Mouse (Mus musculus): ENCODE measurements around the gene H2al1h.
A peak's percentile ranks its signal among the peaks of the same experiment; 100 is the strongest.
"Not testable (repeated sequence)": the region's sequence is repeated elsewhere in the genome, so short reads cannot be mapped to it uniquely, and the experiment has no call there.

The H2al1h gene

DNA sequence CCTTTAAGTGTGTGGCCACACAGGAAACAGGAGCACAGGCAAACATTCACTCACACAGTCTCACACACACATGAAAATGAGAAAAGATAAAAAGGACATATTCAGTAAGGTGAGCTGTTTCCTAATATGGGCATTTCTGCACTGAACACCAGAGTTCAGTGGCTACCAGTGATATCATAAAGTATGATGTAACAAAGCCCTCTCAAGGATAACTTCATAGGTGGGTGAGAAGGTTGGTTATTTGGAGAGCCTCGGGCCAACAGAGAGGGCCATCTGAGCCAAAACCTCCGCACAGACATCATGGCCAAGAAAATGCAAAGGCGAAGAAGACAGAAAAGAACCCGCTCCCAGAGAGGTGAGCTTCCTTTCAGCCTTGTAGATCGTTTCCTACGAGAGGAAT, at the start of gene H2al1h:
Gene H2al1h (plus strand): TSS at position 301 of the 400 bp plus-strand sequence.
- DNase-seq (ENCODE audit: low spot score), result not testable (repeated sequence)

- no peak for DNase-seq (ENCODE audit: low spot score)
These were observed 48.1 kb upstream of the H2al1h start for GRCm38 (mm10) chrX:11273190-11273589.

GRCm38 (mm10) chrX:11277083-11277482, 44.2 kb upstream of the H2al1h start:
- no peak for DNase-seq (ENCODE audit: low spot score)

- no peak for DNase-seq (ENCODE audit: low spot score)
These were observed 40.6 kb upstream of the H2al1h start for GRCm38 (mm10) chrX:11280741-11281140.

GRCm38 (mm10) chrX:11288306-11288882, 32.9 kb upstream of the H2al1h start:
- no peak for DNase-seq (ENCODE audit: low spot score)

- no peak for DNase-seq (ENCODE audit: low spot score)
These were observed 32.0 kb upstream of the H2al1h start for GRCm38 (mm10) chrX:11289244-11289643.

DNA sequence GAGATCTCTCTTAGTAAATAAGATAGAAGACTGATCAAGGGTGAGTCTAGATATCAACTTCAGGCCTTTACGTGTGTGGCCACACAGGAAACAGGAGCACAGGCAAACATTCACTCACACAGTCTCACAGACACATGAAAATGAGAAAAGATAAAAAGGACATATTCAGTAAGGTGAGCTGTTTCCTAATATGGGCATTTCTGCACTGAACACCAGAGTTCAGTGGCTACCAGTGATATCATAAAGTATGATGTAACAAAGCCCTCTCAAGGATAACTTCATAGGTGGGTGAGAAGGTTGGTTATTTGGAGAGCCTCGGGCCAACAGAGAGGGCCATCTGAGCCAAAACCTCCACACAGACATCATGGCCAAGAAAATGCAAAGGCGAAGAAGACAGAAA, 22.3 kb upstream of the H2al1h start, which contains the start of gene H2al1a:
Gene H2al1a (plus strand): TSS at position 301 of the 400 bp plus-strand sequence.
- not testable (repeated sequence) for DNase-seq (ENCODE audit: low spot score)

DNA sequence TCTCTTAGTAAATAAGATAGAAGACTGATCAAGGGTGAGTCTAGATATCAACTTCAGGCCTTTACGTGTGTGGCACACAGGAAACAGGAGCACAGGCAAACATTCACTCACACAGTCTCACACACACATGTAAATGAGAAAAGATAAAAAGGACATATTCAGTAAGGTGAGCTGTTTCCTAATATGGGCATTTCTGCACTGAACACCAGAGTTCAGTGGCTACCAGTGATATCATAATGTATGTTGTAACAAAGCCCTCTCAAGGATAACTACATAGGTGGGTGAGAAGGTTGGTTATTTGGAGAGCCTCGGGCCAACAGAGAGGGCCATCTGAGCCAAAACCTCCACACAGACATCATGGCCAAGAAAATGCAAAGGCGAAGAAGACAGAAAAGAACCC, 19.2 kb upstream of the H2al1h start, which contains the start of gene H2al1b:
Gene H2al1b (plus strand): TSS at position 301 of the 400 bp plus-strand sequence.
- not testable (repeated sequence) for DNase-seq (ENCODE audit: low spot score)

GRCm38 (mm10) chrX:11305355-11305754, 15.9 kb upstream of the H2al1h start, which contains the start of gene H2al1c:
Gene H2al1c, plus strand, starts transcription at chrX:11305655.
- DNase-seq (ENCODE audit: low spot score), result not testable (repeated sequence)

DNA sequence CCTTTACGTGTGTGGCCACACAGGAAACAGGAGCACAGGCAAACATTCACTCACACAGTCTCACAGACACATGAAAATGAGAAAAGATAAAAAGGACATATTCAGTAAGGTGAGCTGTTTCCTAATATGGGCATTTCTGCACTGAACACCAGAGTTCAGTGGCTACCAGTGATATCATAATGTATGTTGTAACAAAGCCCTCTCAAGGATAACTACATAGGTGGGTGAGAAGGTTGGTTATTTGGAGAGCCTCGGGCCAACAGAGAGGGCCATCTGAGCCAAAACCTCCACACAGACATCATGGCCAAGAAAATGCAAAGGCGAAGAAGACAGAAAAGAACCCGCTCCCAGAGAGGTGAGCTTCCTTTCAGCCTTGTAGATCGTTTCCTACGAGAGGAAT, 12.8 kb upstream of the H2al1h start, which contains the start of gene H2al1d:
Gene H2al1d (plus strand): TSS at position 301 of the 400 bp plus-strand sequence.
- not testable (repeated sequence) for DNase-seq (ENCODE audit: low spot score)

GRCm38 (mm10) chrX:11311634-11312033, 9.7 kb upstream of the H2al1h start, which contains the start of gene H2al1e:
Gene H2al1e, plus strand, starts transcription at chrX:11311934.
- not testable (repeated sequence) for DNase-seq (ENCODE audit: low spot score)

DNA sequence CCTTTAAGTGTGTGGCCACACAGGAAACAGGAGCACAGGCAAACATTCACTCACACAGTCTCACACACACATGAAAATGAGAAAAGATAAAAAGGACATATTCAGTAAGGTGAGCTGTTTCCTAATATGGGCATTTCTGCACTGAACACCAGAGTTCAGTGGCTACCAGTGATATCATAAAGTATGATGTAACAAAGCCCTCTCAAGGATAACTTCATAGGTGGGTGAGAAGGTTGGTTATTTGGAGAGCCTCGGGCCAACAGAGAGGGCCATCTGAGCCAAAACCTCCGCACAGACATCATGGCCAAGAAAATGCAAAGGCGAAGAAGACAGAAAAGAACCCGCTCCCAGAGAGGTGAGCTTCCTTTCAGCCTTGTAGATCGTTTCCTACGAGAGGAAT, 6.4 kb upstream of the H2al1h start, which contains the start of gene H2al1f:
Gene H2al1f (plus strand): TSS at position 301 of the 400 bp plus-strand sequence.
- not testable (repeated sequence) for DNase-seq (ENCODE audit: low spot score)

GRCm38 (mm10) chrX:11317956-11318355, 3.3 kb upstream of the H2al1h start, which contains the start of gene H2al1g:
Gene H2al1g, plus strand, starts transcription at chrX:11318256.
- not testable (repeated sequence) for DNase-seq (ENCODE audit: low spot score)

GRCm38 (mm10) chrX:11324359-11324758, 3.1 kb downstream of the H2al1h start, which contains the start of gene H2al1i:
Gene H2al1i, plus strand, starts transcription at chrX:11324659.
- not testable (repeated sequence) for DNase-seq (ENCODE audit: low spot score)

GRCm38 (mm10) chrX:11327522-11327921, 6.2 kb downstream of the H2al1h start, which contains the start of gene H2al1j:
Gene H2al1j, plus strand, starts transcription at chrX:11327822.
- not testable (repeated sequence) for DNase-seq (ENCODE audit: low spot score)

DNA sequence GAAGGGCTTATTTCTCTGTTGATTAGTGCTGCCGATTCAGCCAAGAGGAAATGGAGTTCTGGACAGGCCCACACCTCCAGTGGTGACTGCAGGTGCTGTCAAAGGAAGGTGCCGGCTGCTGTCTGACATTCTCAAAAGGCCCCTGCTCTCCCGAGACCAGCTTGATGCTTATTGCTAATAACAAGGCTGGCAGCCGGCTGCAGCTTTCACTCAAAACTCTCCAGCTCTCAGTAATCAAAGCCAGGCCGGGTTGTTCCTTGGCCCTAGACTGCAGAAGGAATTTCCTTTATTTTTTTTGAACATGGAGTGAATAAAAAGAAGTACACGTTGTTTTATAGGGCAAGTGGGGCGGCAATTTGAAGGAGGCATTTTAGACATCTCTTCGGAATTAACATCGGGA, 24.5 kb downstream of the H2al1h start:
- DNase-seq (ENCODE audit: low spot score), result peak; percentile 18

DNA sequence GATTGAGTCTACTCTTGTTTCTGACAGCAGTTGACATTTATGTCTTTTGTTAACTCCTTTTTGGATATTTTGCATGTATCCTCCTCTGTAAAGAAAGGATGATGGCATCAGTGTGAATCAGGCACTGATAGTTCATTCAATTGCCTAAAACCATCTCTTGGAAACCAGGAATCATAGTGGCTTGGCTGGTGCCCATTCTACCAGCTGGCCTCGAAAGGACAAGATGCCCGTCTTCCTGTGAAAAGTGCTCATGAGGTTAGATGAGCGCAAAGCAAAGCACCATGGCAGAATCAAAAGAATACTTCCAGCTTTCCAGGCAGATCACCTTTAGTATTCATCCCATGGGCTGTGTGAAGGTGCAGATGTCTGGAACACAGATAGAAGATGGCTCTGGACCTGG, 25.5 kb downstream of the H2al1h start:
- DNase-seq (ENCODE audit: low spot score), result no peak

DNA sequence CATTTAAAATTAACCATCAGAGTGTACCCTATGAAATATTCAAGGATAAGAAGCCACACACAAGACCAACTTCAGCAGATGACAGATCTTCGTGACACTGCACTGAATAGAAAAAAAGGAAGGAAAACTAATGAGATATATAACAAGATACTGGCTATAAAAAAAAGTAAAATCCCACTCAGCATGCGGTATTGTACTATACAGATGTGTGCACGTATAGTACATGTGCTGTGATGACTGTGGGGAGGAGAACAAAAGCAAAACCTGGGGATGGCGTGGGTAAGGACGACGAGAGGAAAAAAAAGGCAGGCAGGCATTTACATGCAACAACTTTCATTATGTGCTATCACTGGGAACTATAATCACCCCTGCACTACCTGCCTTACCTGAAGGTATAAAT, 39.5 kb downstream of the H2al1h start:
- no peak for DNase-seq (ENCODE audit: low spot score)

DNA sequence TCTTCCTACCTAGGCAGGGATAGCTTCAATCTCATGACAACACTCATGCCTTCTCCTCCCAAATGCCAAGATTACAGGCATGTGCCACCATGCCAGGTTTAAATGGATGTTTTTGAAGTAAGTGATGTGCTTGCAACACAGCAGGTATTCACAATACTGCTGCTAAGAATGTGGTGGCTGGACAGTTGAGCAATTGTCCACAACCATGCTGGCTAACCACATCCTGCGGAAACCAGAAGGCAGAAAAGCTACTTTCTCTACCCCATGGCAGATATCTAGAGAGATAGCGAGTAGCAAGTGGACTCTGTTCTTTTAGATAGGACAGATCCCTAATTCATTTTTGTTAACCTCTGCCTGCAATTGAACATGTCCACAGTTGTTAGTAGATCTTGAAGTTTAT, 40.0 kb downstream of the H2al1h start:
- DNase-seq (ENCODE audit: low spot score), result no peak

GRCm38 (mm10) chrX:11363890-11364289, 42.6 kb downstream of the H2al1h start:
- DNase-seq (ENCODE audit: low spot score), result no peak

DNA sequence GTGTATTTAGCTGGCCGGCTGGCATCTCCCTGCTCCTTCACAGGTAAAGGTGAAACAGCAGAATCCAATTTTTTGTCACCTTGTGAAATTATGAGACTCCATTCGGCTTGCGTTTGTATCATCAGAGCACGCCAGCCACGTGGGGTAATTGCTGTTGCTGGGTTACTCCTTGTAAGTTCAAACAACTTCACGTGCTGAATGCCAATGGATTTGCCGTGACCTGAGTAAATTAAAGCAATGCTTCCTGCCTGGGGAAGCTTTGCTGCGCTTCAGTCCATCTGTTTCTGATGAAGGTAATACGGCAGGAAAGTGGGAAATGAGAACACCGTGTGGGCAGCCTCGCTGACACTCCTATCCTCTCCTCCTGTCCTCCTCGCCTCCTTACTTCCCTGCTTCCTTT, 43.9 kb downstream of the H2al1h start:
- DNase-seq (ENCODE audit: low spot score), result peak; percentile 40
